22 mouse cellular contexts compared by ENCODE assay signal in the genomic region with DNA sequence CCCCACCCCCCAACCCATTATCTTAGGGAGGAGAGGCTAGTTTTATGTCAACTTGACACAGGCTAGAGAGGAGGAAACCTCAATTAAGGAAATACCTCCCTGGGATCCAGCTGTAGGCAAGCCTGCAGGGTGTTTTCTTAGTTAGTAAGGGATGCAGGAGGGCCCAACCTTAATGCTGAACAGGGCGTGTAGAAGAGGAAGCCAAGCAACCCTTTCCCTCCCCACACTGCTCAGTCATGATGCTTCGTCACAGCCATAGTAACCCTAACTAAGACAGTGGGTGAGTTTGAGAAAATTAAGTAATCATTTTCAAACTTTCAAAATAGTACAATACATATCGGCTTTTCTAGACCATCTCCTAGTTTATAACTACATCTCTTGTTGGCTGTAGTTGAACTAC.
DNase-seq lines count a peak whose midpoint lies in the region; ATAC-seq and TF ChIP-seq lines count a peak whose summit lies in the region.
"Had no signal": no experiment of that assay in that cellular context is flagged by ENCODE, and none has a peak within 500 bp of the region (broad histone marks: within the 10 kb centered on the region; RNA-seq: fewer than 3 reads in every experiment).

No protein-coding gene starts in this region.

- TF ChIP-seq EP300 in MEL (IDR thresholded peaks at IDR 0.05; ENCODE audit: low read depth in 1 of 2, low read length in 2 of 2): no peak

- H3K27me3 ChIP-seq in MEL (ENCODE audit: control insufficient read depth in 1 of 2, insufficient read depth in 2 of 2, low read length in 2 of 2): no peaks in the 10 kb centered on the region
- H3K27me3 ChIP-seq in intestine, embryonic 16.5 days (replicated peaks; ENCODE audit: control insufficient read depth, insufficient read depth, low read length): no peaks in the 10 kb centered on the region
- H3K27me3 ChIP-seq: embryonic facial prominence, embryonic 12.5 days; neural tube, embryonic 15.5 days had no signal

- TF ChIP-seq CTCF in MEL (IDR thresholded peaks at IDR 0.05 in 2 of 3, conservative IDR thresholded peaks at IDR 0.05 in 1 of 3; ENCODE audit: control insufficient read depth in 1 of 3, insufficient read depth in 1 of 3, low read depth in 2 of 3, low read length in 3 of 3, poor library complexity in 1 of 3, severe bottlenecking in 1 of 3): no peak

- no peak overlapping the region for H3K9ac ChIP-seq in MEL (ENCODE audit: control insufficient read depth, low read depth, low read length, poor library complexity, severe bottlenecking)
- no peak overlapping the region for H3K9ac ChIP-seq in intestine, embryonic 16.5 days (ENCODE audit: low read depth, low read length)
- H3K9ac ChIP-seq: embryonic facial prominence, embryonic 12.5 days; hindbrain, embryonic 12.5 days; limb, embryonic 13.5 days; neural tube, embryonic 15.5 days had no signal

- H3K9me3 ChIP-seq in MEL (replicated peaks; ENCODE audit: insufficient read depth, low read length): no peaks in the 10 kb centered on the region
- no peaks in the 10 kb centered on the region for H3K9me3 ChIP-seq in intestine, embryonic 16.5 days (ENCODE audit: control insufficient read depth, low read length)
- H3K9me3 ChIP-seq: neural tube, embryonic 15.5 days had no signal

- 79% methylated on average over 3 of the region's 3 CpGs for WGBS in intestine, embryonic 16.5 days

- peaks cover 5 to 15% of the 10 kb centered on the region in 2 experiments for H3K4me1 ChIP-seq in MEL (ENCODE audit: control insufficient read depth in 1 of 2, insufficient read depth in 2 of 2, low read length in 2 of 2)
- H3K4me1 ChIP-seq in intestine, embryonic 16.5 days (ENCODE audit: control insufficient read depth, insufficient read depth, low read length): no peaks in the 10 kb centered on the region

- DNase-seq in CD4-positive, CD25-positive, alpha-beta regulatory T cell, adult 2 months (ENCODE audit: low read depth, low spot score): peak; percentile 16
- DNase-seq in MEL (ENCODE audit: low read depth, low spot score): peak; percentile 80
- DNase-seq in induced T-regulatory cell, adult 2 months (ENCODE audit: low read depth): peak; percentile 40
- DNase-seq in left cerebral cortex, postnatal 10 days (ENCODE audit: extremely low spot score in 1 of 2, low spot score in 2 of 2): no peak
- no peak for DNase-seq in cerebellum, adult 18-20 months
- no peak for DNase-seq in urinary bladder, postnatal 25 days (ENCODE audit: low spot score)
- DNase-seq: cerebellum, adult 8-10 months; cerebellum, postnatal 36 days; kidney, adult 11 months; kidney, postnatal 36 days; lung, adult 2 months; lung, postnatal 14 days had no signal

- H3K79me2 ChIP-seq in MEL (ENCODE audit: control insufficient read depth, insufficient read depth, low read length, poor library complexity): no peaks in the 10 kb centered on the region

- H3K27ac ChIP-seq in MEL (ENCODE audit: control insufficient read depth, low read depth, low read length): peak overlapping the region; percentile 37; the same call in 1 of the 2 replicates
- H3K27ac ChIP-seq in intestine, embryonic 16.5 days (ENCODE audit: low read length): no peak overlapping the region
- H3K27ac ChIP-seq: embryonic facial prominence, embryonic 12.5 days; gastrocnemius, adult 2 months; hindbrain, embryonic 12.5 days; hindbrain, postnatal 0 days; left cerebral cortex, adult 2 months; limb, embryonic 13.5 days; neural tube, embryonic 15.5 days had no signal

- no peak overlapping the region for H3K4me2 ChIP-seq in intestine, embryonic 16.5 days (ENCODE audit: low read depth, low read length)
- H3K4me2 ChIP-seq: embryonic facial prominence, embryonic 12.5 days; hindbrain, embryonic 12.5 days had no signal

- intact Hi-C loops in left cerebral cortex, postnatal 10 days (cut with DNase I): no loop called here

- TF ChIP-seq RAD21 in MEL (IDR thresholded peaks at IDR 0.05; ENCODE audit: low read depth, low read length): no peak

- H3K4me3 ChIP-seq in MEL (ENCODE audit: control insufficient read depth in 1 of 2, insufficient read depth in 1 of 2, low read depth in 2 of 2, low read length in 2 of 2): no peak overlapping the region; a peak in 1 of 4 replicates
- no peak overlapping the region for H3K4me3 ChIP-seq in intestine, embryonic 16.5 days (ENCODE audit: low read length)
- H3K4me3 ChIP-seq: embryonic facial prominence, embryonic 12.5 days; gastrocnemius, adult 2 months; hindbrain, embryonic 12.5 days; layer of hippocampus, adult 2 months; left cerebral cortex, adult 2 months; limb, embryonic 13.5 days; neural tube, embryonic 15.5 days had no signal

- TF ChIP-seq POLR2A in MEL (IDR thresholded peaks at IDR 0.05; ENCODE audit: control insufficient read depth in 1 of 2, insufficient read depth in 1 of 2, low read depth in 1 of 2, low read length in 2 of 2, poor library complexity in 1 of 2): no peak

- peaks cover 0 to 18% of the 10 kb centered on the region in 2 experiments; a peak in 2 of 4 replicates for H3K36me3 ChIP-seq in MEL (ENCODE audit: control insufficient read depth in 1 of 2, insufficient read depth in 2 of 2, low read length in 2 of 2)
- H3K36me3 ChIP-seq in intestine, embryonic 16.5 days (ENCODE audit: control insufficient read depth, insufficient read depth, low read length): no peaks in the 10 kb centered on the region
- H3K36me3 ChIP-seq: embryonic facial prominence, embryonic 12.5 days; hindbrain, embryonic 12.5 days; limb, embryonic 13.5 days; neural tube, embryonic 15.5 days had no signal

- ATAC-seq in neutrophil, adult 5-6 weeks (ENCODE audit: extremely low read depth, insufficient number of reproducible peaks, low FRiP score, poor library complexity, severe bottlenecking): peak; percentile 61
- ATAC-seq in intestine, embryonic 16.5 days: no peak

TF ChIP-seq in MEL, 35 proteins besides CTCF, POLR2A, EP300 and RAD21:
- TF ChIP-seq MYC (IDR thresholded peaks at IDR 0.05; ENCODE audit: low read depth, low read length): 0 out of 2 replicates have a peak, but pooled peaks have one; percentile 30
- 0 out of 2 replicates have a peak, but pooled peaks have one; percentile 27 for TF ChIP-seq TBP (IDR thresholded peaks at IDR 0.05; ENCODE audit: low read depth, low read length)
- TF ChIP-seq ZC3H11A (IDR thresholded peaks at IDR 0.05; ENCODE audit: low read depth, low read length): no peak
- TF ChIP-seq HCFC1 (IDR thresholded peaks at IDR 0.05; ENCODE audit: low read depth, low read length): peak; percentile 45
- TF ChIP-seq TCF12 (IDR thresholded peaks at IDR 0.05; ENCODE audit: low read depth, low read length): no peak

Comparison
In these comparisons a context has a peak if more than half of its experiments do, and no peak if none do; other contexts are left out.
1. DNase-seq: peak in CD4-positive, CD25-positive, alpha-beta regulatory T cell, adult 2 months (single experiment), MEL (single experiment) and induced T-regulatory cell, adult 2 months (single experiment); none in left cerebral cortex, postnatal 10 days (0 of 2), cerebellum, adult 18-20 months (0 of 2) and urinary bladder, postnatal 25 days (single experiment).